Mouse (Mus musculus): ENCODE results near the gene Rhox7b. TPM values are rescaled to one million over a fixed set of nuclear protein-coding genes. Genes with fewer than 3 reads are reported as not detected.
"Not testable (repeated sequence)": the region's sequence is repeated elsewhere in the genome, so short reads cannot be mapped to it uniquely, and the experiment has no call there.

Gene Rhox7b
- not detected in 2 replicates for polyA plus RNA-seq (2014; fragmentation: Nextera tagmentation; extraction: Ambion mirVana)

DNA sequence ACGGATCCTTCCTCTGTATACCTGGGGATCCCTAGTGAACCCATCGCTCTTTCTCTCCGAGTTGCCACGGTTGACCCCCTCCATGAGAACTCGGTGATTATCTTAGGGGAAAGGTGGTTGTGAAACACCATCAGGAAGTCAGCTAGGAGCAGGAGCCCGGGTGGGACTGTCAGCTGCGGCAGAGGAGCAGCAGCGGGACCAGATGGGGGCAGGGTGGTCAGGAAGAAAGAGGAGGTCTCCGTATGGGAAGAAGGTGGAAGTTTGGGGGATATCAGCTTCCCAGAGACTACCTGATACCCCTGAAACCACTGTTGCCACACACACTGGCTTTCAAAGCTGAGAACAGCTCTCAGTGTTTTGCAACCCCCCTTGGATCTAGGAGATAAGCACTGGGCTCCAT lies at the start of gene Rhox7b:
Gene Rhox7b (minus strand): TSS at position 101 of the 400 bp plus-strand sequence.
- ATAC-seq (ENCODE audit: low FRiP score); H3K9ac ChIP-seq (ENCODE audit: low read depth, low read length); H3K36me3 ChIP-seq (ENCODE audit: control insufficient read depth, insufficient read depth, low read length); H3K4me1 ChIP-seq (replicated peaks; ENCODE audit: control insufficient read depth, insufficient read depth, low read length); DNase-seq (ENCODE audit: low spot score); H3K9me3 ChIP-seq (ENCODE audit: control insufficient read depth, low read length); H3K4me2 ChIP-seq (replicated peaks; ENCODE audit: low read depth, low read length); H3K27ac ChIP-seq (ENCODE audit: low read depth, low read length); H3K27me3 ChIP-seq (ENCODE audit: control insufficient read depth, insufficient read depth, low read length); H3K4me3 ChIP-seq (ENCODE audit: low read depth, low read length): not testable (repeated sequence)
- 69% methylated on average over 9 of the region's 9 CpGs for WGBS

- Histone ChIP-seq H3K4me3 (ENCODE audit: low read depth, low read length) (no peak overlapping the region), H3K9me3 (ENCODE audit: control insufficient read depth, low read length) (no peaks in the 10 kb centered on the region), H3K36me3 (ENCODE audit: control insufficient read depth, insufficient read depth, low read length) (no peaks in the 10 kb centered on the region), H3K27ac (ENCODE audit: low read depth, low read length) (no peak overlapping the region), H3K4me2 (replicated peaks; ENCODE audit: low read depth, low read length) (no peak overlapping the region), H3K4me1 (replicated peaks; ENCODE audit: control insufficient read depth, insufficient read depth, low read length) (no peaks in the 10 kb centered on the region), H3K27me3 (ENCODE audit: control insufficient read depth, insufficient read depth, low read length) (no peaks in the 10 kb centered on the region), H3K9ac (ENCODE audit: low read depth, low read length) (no peak overlapping the region)
- ATAC-seq (ENCODE audit: low FRiP score) (no peak), DNase-seq (ENCODE audit: low spot score) (no peak)
- 67% methylated on average over 4 of the region's 4 CpGs for WGBS
Measured at GRCm38 (mm10) chrX:37916311-37916710, 19.3 kb upstream of the Rhox7b start.

GRCm38 (mm10) chrX:37908581-37908980 lies 11.5 kb upstream of the Rhox7b start:
- no peak overlapping the region for H3K4me2 ChIP-seq (replicated peaks; ENCODE audit: low read depth, low read length)
- no peaks in the 10 kb centered on the region for H3K4me1 ChIP-seq (replicated peaks; ENCODE audit: control insufficient read depth, insufficient read depth, low read length)
- no peaks in the 10 kb centered on the region for H3K36me3 ChIP-seq (ENCODE audit: control insufficient read depth, insufficient read depth, low read length)
- H3K27ac ChIP-seq (ENCODE audit: low read depth, low read length) = no peak overlapping the region
- H3K27me3 ChIP-seq (ENCODE audit: control insufficient read depth, insufficient read depth, low read length) = no peaks in the 10 kb centered on the region
- H3K9ac ChIP-seq (ENCODE audit: low read depth, low read length) = no peak overlapping the region
- WGBS = 52% methylated on average over 7 of the region's 7 CpGs
- DNase-seq (ENCODE audit: low spot score) (peak; percentile 13), ATAC-seq (ENCODE audit: low FRiP score) (no peak)
- no peak overlapping the region for H3K4me3 ChIP-seq (ENCODE audit: low read depth, low read length)
- H3K9me3 ChIP-seq (ENCODE audit: control insufficient read depth, low read length) = no peaks in the 10 kb centered on the region

GRCm38 (mm10) chrX:37903727-37904126 lies 6.7 kb upstream of the Rhox7b start:
- ATAC-seq (ENCODE audit: low FRiP score) = no peak
- Histone ChIP-seq H3K27me3 (ENCODE audit: control insufficient read depth, insufficient read depth, low read length) (no peaks in the 10 kb centered on the region), H3K9ac (ENCODE audit: low read depth, low read length) (no peak overlapping the region), H3K27ac (ENCODE audit: low read depth, low read length) (no peak overlapping the region), H3K4me1 (replicated peaks; ENCODE audit: control insufficient read depth, insufficient read depth, low read length) (no peaks in the 10 kb centered on the region), H3K9me3 (ENCODE audit: control insufficient read depth, low read length) (no peaks in the 10 kb centered on the region), H3K4me3 (ENCODE audit: low read depth, low read length) (no peak overlapping the region), H3K36me3 (ENCODE audit: control insufficient read depth, insufficient read depth, low read length) (no peaks in the 10 kb centered on the region), H3K4me2 (replicated peaks; ENCODE audit: low read depth, low read length) (no peak overlapping the region)
- DNase-seq (ENCODE audit: low spot score) = peak; percentile 2
- WGBS = 73% methylated on average over 5 of the region's 5 CpGs

DNA sequence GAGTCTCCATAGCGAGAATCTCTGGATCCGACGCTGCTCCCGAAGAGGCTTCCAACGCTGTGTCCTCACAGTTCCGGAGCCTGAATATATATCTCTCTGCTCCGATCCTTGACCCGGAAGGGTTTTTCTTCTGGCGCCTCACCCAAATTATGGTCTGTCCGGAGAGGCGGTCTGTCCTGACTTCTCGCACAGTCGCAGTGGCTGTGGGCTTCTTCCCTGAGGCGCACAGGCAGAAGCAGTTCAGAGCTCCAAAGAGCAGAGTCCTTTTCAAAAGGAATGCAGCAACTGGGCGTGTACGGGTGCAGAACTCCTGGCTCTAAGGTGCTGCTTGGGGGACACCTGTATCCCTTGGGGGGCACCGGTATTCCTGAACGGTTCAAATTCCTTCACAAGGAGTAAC lies 4.6 kb upstream of the Rhox7b start, which contains the start of gene Rhox9:
Gene Rhox9 (minus strand): TSS at position 101 of the 400 bp plus-strand sequence.
- not testable (repeated sequence) for H3K4me1 ChIP-seq (replicated peaks; ENCODE audit: control insufficient read depth, insufficient read depth, low read length); H3K4me2 ChIP-seq (replicated peaks; ENCODE audit: low read depth, low read length); H3K36me3 ChIP-seq (ENCODE audit: control insufficient read depth, insufficient read depth, low read length); H3K4me3 ChIP-seq (ENCODE audit: low read depth, low read length); DNase-seq (ENCODE audit: low spot score); H3K9me3 ChIP-seq (ENCODE audit: control insufficient read depth, low read length); H3K27ac ChIP-seq (ENCODE audit: low read depth, low read length); ATAC-seq (ENCODE audit: low FRiP score); H3K9ac ChIP-seq (ENCODE audit: low read depth, low read length); H3K27me3 ChIP-seq (ENCODE audit: control insufficient read depth, insufficient read depth, low read length)
- WGBS = 95% methylated on average over 10 of the region's 18 CpGs

DNA sequence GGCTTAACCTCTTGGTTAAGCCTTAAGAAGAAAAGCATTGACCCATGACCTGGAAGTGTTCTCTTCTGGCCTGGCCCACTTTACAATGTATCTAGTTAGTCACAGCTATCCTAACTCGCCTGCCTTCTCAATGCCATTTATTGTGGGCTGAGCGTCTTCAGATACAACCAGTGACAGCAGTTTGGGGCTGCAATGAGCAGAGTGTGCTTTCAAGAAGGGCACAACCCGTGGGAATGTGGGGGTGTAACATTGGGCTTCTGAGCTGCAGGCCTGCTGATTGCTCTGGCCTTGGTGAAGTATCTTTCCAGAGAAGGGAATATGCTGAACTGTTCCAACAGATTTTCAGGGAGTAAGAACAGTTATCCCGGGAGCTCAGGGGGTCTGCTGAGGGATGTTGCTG lies 18.2 kb downstream of the Rhox7b start, which contains the start of gene Rhox8:
Gene Rhox8 (minus strand): TSS at position 101 of the 400 bp plus-strand sequence.
- ATAC-seq (ENCODE audit: low FRiP score) = no peak
- H3K9me3 ChIP-seq (ENCODE audit: control insufficient read depth, low read length) = no peaks in the 10 kb centered on the region
- 81% methylated on average over 4 of the region's 4 CpGs for WGBS

GRCm38 (mm10) chrX:37871641-37872040 lies 25.4 kb downstream of the Rhox7b start:
- no peak overlapping the region for H3K9ac ChIP-seq (ENCODE audit: low read depth, low read length)
- DNase-seq (ENCODE audit: low spot score) (no peak), ATAC-seq (ENCODE audit: low FRiP score) (no peak)
- no peaks in the 10 kb centered on the region for H3K36me3 ChIP-seq (ENCODE audit: control insufficient read depth, insufficient read depth, low read length)
- WGBS = 100% methylated on average over 2 of the region's 2 CpGs
- H3K27ac ChIP-seq (ENCODE audit: low read depth, low read length) = no peak overlapping the region
- no peaks in the 10 kb centered on the region for H3K4me1 ChIP-seq (replicated peaks; ENCODE audit: control insufficient read depth, insufficient read depth, low read length)
- H3K9me3 ChIP-seq (ENCODE audit: control insufficient read depth, low read length) = no peaks in the 10 kb centered on the region
- H3K4me3 ChIP-seq (ENCODE audit: low read depth, low read length) = no peak overlapping the region
- H3K27me3 ChIP-seq (ENCODE audit: control insufficient read depth, insufficient read depth, low read length) = no peaks in the 10 kb centered on the region
- no peak overlapping the region for H3K4me2 ChIP-seq (replicated peaks; ENCODE audit: low read depth, low read length)

More for the DNA sequence above, 18.2 kb downstream of the Rhox7b start, which contains the start of gene Rhox8:
- DNase-seq (ENCODE audit: low spot score) = no peak
- Histone ChIP-seq H3K4me1 (replicated peaks; ENCODE audit: control insufficient read depth, insufficient read depth, low read length) (no peaks in the 10 kb centered on the region), H3K27me3 (ENCODE audit: control insufficient read depth, insufficient read depth, low read length) (no peaks in the 10 kb centered on the region), H3K36me3 (ENCODE audit: control insufficient read depth, insufficient read depth, low read length) (no peaks in the 10 kb centered on the region), H3K4me3 (ENCODE audit: low read depth, low read length) (no peak within 1 kb of the TSS), H3K9ac (ENCODE audit: low read depth, low read length) (no peak within 1 kb of the TSS), H3K27ac (ENCODE audit: low read depth, low read length) (no peak within 1 kb of the TSS), H3K4me2 (replicated peaks; ENCODE audit: low read depth, low read length) (no peak within 1 kb of the TSS)

Other genes with a start within 250 kb of the Rhox7b start
- gene Rhox4g, start 245.9 kb downstream of the Rhox7b start, polyA plus RNA-seq (2014; fragmentation: Nextera tagmentation; extraction: Ambion mirVana) = not detected in 2 replicates
- not detected in 2 replicates for gene Rhox3h, start 228.5 kb downstream of the Rhox7b start, polyA plus RNA-seq (2014; fragmentation: Nextera tagmentation; extraction: Ambion mirVana)
- not detected in 2 replicates for gene Rhox2h, start 224.0 kb downstream of the Rhox7b start, polyA plus RNA-seq (2014; fragmentation: Nextera tagmentation; extraction: Ambion mirVana)
- 0.82 and 1.4 TPM in 2 replicates for gene Rhox5, start 92.4 kb downstream of the Rhox7b start, polyA plus RNA-seq (2014; fragmentation: Nextera tagmentation; extraction: Ambion mirVana)
- gene Rhox6, start 70.3 kb downstream of the Rhox7b start, polyA plus RNA-seq (2014; fragmentation: Nextera tagmentation; extraction: Ambion mirVana) = not detected in 2 replicates
- gene Rhox7a, start 65.5 kb downstream of the Rhox7b start, polyA plus RNA-seq (2014; fragmentation: Nextera tagmentation; extraction: Ambion mirVana) = not detected in 2 replicates
- not detected in 2 replicates for gene Rhox8, start 18.3 kb downstream of the Rhox7b start, polyA plus RNA-seq (2014; fragmentation: Nextera tagmentation; extraction: Ambion mirVana)
- not detected in 2 replicates for gene Rhox9, start 4.5 kb upstream of the Rhox7b start, polyA plus RNA-seq (2014; fragmentation: Nextera tagmentation; extraction: Ambion mirVana)
- gene Btg1-ps1, start 121.6 kb upstream of the Rhox7b start, polyA plus RNA-seq (2014; fragmentation: Nextera tagmentation; extraction: Ambion mirVana) = not detected in 2 replicates
- gene Btg1-ps2, start 145.9 kb upstream of the Rhox7b start, polyA plus RNA-seq (2014; fragmentation: Nextera tagmentation; extraction: Ambion mirVana) = not detected in 2 replicates
- not detected in 2 replicates for gene Rhox10, start 169.2 kb upstream of the Rhox7b start, polyA plus RNA-seq (2014; fragmentation: Nextera tagmentation; extraction: Ambion mirVana)
- gene Rhox11, start 187.9 kb upstream of the Rhox7b start, polyA plus RNA-seq (2014; fragmentation: Nextera tagmentation; extraction: Ambion mirVana) = not detected in 2 replicates
- not detected in 2 replicates for gene Rhox12, start 213.7 kb upstream of the Rhox7b start, polyA plus RNA-seq (2014; fragmentation: Nextera tagmentation; extraction: Ambion mirVana)
- not detected in 2 replicates for gene Rhox13, start 224.0 kb upstream of the Rhox7b start, polyA plus RNA-seq (2014; fragmentation: Nextera tagmentation; extraction: Ambion mirVana)

Data from hindbrain, embryonic 11.5 days (tissue).